Mouse (Mus musculus): ENCODE data around the gene Dhdds. TPM values are rescaled to one million over a fixed set of nuclear protein-coding genes. Genes with fewer than 3 reads are reported as not detected.
"Not testable (repeated sequence)": the region's sequence is repeated elsewhere in the genome, so short reads cannot be mapped to it uniquely, and the experiment has no call there.

The Dhdds gene
- polyA plus RNA-seq, 1 experiment = 27.7 TPM

DNA sequence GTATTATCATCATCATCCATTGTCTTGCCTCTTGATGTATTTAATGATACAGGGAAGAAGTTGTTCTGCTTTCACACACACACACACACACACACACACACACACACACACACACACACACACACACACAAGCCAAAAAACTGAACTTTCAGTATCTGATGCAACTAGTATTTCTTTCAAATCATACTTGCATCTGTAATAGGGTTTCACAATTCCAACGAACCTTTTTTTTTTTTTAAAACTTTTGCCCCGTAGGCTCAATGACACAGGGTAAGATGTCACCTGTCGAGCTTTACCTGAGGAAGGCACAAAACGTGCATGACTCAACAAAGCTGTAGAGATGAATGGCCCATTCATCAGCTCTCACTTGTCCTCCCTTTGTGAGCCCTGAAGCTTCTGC lies 1.5 kb upstream of the Dhdds start:
- Histone ChIP-seq H3K27me3 (ENCODE audit: control insufficient read depth, insufficient read depth, insufficient read length) (peaks cover 14% of the 10 kb centered on the region), H3K36me3 (ENCODE audit: control insufficient read depth, insufficient read depth) (peaks cover 8% of the 10 kb centered on the region), H3K79me3 (ENCODE audit: low read depth) (peaks cover 4% of the 10 kb centered on the region), H3ac (ENCODE audit: control insufficient read depth, insufficient read length, low read depth) (no peak overlapping the region), H3K79me2 (ENCODE audit: control insufficient read depth, insufficient read depth) (peaks cover 16% of the 10 kb centered on the region), H3K4me3 (ENCODE audit: insufficient read depth, poor library complexity, severe bottlenecking) (no peak overlapping the region)
- TF ChIP-seq MYOG (IDR thresholded peaks at IDR 0.05; ENCODE audit: control insufficient read depth, extremely low read depth, insufficient read length) (no peak), CEBPB (IDR thresholded peaks at IDR 0.05; ENCODE audit: low read depth) (no peak), CTCF (IDR thresholded peaks at IDR 0.05; ENCODE audit: control insufficient read depth, insufficient read depth, insufficient read length) (no peak), FOSL1 (IDR thresholded peaks at IDR 0.05; ENCODE audit: insufficient read depth, low read length, poor library complexity, severe bottlenecking) (no peak), MAX (IDR thresholded peaks at IDR 0.05) (no peak), MYOD1 (IDR thresholded peaks at IDR 0.05; ENCODE audit: control insufficient read depth, insufficient read length, low read depth) (no peak), USF1 (IDR thresholded peaks at IDR 0.05; ENCODE audit: low read depth) (no peak)

DNA sequence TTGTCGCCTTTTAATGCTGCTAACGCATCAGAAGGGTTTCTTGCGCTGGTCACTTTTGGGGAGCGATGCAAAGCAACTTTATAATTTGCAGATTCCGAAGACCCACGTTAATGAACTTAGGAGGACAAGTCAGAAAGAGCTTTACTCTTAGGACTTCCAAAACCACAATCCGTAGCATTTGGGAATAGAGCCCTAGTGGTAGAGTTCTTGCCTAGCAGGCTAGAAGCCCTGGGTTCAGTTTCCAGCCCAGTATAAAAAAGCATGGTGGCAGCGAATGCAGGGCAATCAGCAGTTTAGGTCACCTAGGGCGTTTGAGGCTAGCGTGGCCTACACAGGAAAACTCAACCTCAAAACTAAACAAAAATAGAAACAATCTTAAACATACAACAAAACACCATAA lies 992 bp upstream of the Dhdds start:
- no peak for TF ChIP-seq USF1 (IDR thresholded peaks at IDR 0.05; ENCODE audit: low read depth)
- TF ChIP-seq FOSL1 (IDR thresholded peaks at IDR 0.05; ENCODE audit: insufficient read depth, low read length, poor library complexity, severe bottlenecking) = no peak
- no peak for TF ChIP-seq MYOD1 (IDR thresholded peaks at IDR 0.05; ENCODE audit: control insufficient read depth, insufficient read length, low read depth)
- TF ChIP-seq CTCF (IDR thresholded peaks at IDR 0.05; ENCODE audit: control insufficient read depth, insufficient read depth, insufficient read length) = no peak
- TF ChIP-seq MYOG (IDR thresholded peaks at IDR 0.05; ENCODE audit: control insufficient read depth, extremely low read depth, insufficient read length) = no peak
- no peak for TF ChIP-seq CEBPB (IDR thresholded peaks at IDR 0.05; ENCODE audit: low read depth)
- TF ChIP-seq MAX (IDR thresholded peaks at IDR 0.05) = no peak
- Histone ChIP-seq H3K79me3 (ENCODE audit: low read depth) (peaks cover 4% of the 10 kb centered on the region), H3K4me3 (ENCODE audit: insufficient read depth, poor library complexity, severe bottlenecking) (no peak overlapping the region), H3K27me3 (ENCODE audit: control insufficient read depth, insufficient read depth, insufficient read length) (peaks cover 14% of the 10 kb centered on the region), H3ac (ENCODE audit: control insufficient read depth, insufficient read length, low read depth) (no peak overlapping the region), H3K36me3 (ENCODE audit: control insufficient read depth, insufficient read depth) (peaks cover 8% of the 10 kb centered on the region), H3K79me2 (ENCODE audit: control insufficient read depth, insufficient read depth) (peaks cover 16% of the 10 kb centered on the region)

DNA sequence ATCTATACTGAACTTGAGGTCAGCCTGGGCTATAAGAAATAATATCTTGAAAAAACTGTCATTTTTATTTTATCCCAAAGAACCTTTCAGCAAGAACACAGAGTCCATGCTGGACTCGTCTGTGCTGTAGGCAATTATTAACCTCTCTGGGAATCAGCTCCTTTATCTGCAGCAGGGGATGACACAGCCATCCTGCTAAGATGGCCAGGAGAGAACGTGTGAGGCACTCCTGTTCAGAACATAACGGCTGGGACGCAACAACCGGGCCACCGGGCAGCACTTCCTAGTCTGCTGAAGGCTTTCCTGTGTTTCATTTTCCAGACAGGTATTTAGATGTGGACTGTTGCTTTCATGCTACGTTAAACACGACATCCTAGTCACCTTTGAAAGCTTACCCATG lies 6.0 kb downstream of the Dhdds start:
- H3ac ChIP-seq (ENCODE audit: control insufficient read depth, insufficient read length, low read depth) = no peak overlapping the region
- no peaks in the 10 kb centered on the region for H3K27me3 ChIP-seq (ENCODE audit: control insufficient read depth, insufficient read depth, insufficient read length)
- H3K79me3 ChIP-seq (ENCODE audit: low read depth) = no peaks in the 10 kb centered on the region
- H3K79me2 ChIP-seq (ENCODE audit: control insufficient read depth, insufficient read depth) = peaks cover 9% of the 10 kb centered on the region
- no peak overlapping the region for H3K4me3 ChIP-seq (ENCODE audit: insufficient read depth, poor library complexity, severe bottlenecking)
- peaks cover 41% of the 10 kb centered on the region for H3K36me3 ChIP-seq (ENCODE audit: control insufficient read depth, insufficient read depth)
- no peak for TF ChIP-seq CEBPB (IDR thresholded peaks at IDR 0.05; ENCODE audit: low read depth)
- no peak for TF ChIP-seq MAX (IDR thresholded peaks at IDR 0.05)
- TF ChIP-seq USF1 (IDR thresholded peaks at IDR 0.05; ENCODE audit: low read depth) = no peak
- TF ChIP-seq MYOD1 (IDR thresholded peaks at IDR 0.05; ENCODE audit: control insufficient read depth, insufficient read length, low read depth) = no peak
- no peak for TF ChIP-seq CTCF (IDR thresholded peaks at IDR 0.05; ENCODE audit: control insufficient read depth, insufficient read depth, insufficient read length)
- TF ChIP-seq FOSL1 (IDR thresholded peaks at IDR 0.05; ENCODE audit: insufficient read depth, low read length, poor library complexity, severe bottlenecking) = no peak
- TF ChIP-seq MYOG (IDR thresholded peaks at IDR 0.05; ENCODE audit: control insufficient read depth, extremely low read depth, insufficient read length) = no peak

DNA sequence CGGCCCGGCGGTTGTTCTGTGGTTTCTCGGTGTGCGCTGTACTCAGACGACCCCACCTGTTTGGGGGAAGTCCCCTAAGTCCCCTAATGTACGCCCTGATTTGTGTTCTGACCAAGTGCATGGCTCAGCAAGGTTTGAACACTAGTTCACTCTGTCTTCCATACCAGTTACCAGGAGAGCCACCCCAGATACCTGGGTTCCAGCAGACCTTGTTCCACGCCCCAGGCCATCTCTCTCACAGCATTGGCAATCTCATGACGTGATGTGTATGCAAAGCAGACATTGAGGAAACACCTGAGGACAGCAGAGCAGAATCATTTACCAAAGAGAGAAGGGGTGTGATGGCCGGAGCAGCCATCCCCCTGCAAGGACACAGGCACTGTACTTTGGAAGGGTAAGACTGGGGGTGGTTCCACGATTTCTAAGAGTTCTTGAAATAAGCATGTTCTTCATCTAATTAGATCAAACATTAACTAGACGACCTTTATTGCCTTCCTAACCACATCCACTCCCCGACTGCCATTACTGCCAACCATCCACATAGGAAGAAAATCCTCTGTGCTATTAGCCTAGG lies 9.5 kb downstream of the Dhdds start:
- Histone ChIP-seq H3K36me3 (ENCODE audit: control insufficient read depth, insufficient read depth) (peaks cover 51% of the 10 kb centered on the region), H3ac (ENCODE audit: control insufficient read depth, insufficient read length, low read depth) (no peak overlapping the region), H3K79me3 (ENCODE audit: low read depth) (no peaks in the 10 kb centered on the region), H3K4me3 (ENCODE audit: insufficient read depth, poor library complexity, severe bottlenecking) (no peak overlapping the region), H3K79me2 (ENCODE audit: control insufficient read depth, insufficient read depth) (no peaks in the 10 kb centered on the region), H3K27me3 (ENCODE audit: control insufficient read depth, insufficient read depth, insufficient read length) (no peaks in the 10 kb centered on the region)
- TF ChIP-seq CTCF (IDR thresholded peaks at IDR 0.05; ENCODE audit: control insufficient read depth, insufficient read depth, insufficient read length) (no peak), MYOG (IDR thresholded peaks at IDR 0.05; ENCODE audit: control insufficient read depth, extremely low read depth, insufficient read length) (no peak), MYOD1 (IDR thresholded peaks at IDR 0.05; ENCODE audit: control insufficient read depth, insufficient read length, low read depth) (no peak), CEBPB (IDR thresholded peaks at IDR 0.05; ENCODE audit: low read depth) (no peak), USF1 (IDR thresholded peaks at IDR 0.05; ENCODE audit: low read depth) (no peak), FOSL1 (IDR thresholded peaks at IDR 0.05; ENCODE audit: insufficient read depth, low read length, poor library complexity, severe bottlenecking) (no peak)

DNA sequence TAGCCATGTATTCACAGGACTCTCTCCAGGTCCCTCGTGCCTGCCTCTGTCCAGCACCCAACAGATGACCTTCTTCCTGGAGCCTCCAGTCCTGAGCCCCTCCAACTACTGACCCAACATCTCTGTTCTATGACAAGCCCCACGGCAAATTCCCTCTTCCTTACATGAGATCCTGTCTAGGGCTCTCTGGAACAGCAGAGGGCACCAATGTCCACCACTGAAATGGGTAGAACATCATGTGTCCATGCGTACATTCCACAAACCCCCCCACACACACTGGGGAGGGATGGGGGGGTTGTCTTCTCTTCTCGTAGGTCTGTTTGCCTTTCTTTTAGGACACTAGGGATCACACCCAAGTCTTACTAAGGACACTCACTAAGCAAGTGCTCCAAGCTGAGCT lies 10.7 kb downstream of the Dhdds start:
- no peak for TF ChIP-seq MAX (IDR thresholded peaks at IDR 0.05)
- TF ChIP-seq FOSL1 (IDR thresholded peaks at IDR 0.05; ENCODE audit: insufficient read depth, low read length, poor library complexity, severe bottlenecking) = no peak
- TF ChIP-seq MYOG (IDR thresholded peaks at IDR 0.05; ENCODE audit: control insufficient read depth, extremely low read depth, insufficient read length) = no peak
- no peak for TF ChIP-seq CEBPB (IDR thresholded peaks at IDR 0.05; ENCODE audit: low read depth)
- TF ChIP-seq USF1 (IDR thresholded peaks at IDR 0.05; ENCODE audit: low read depth) = no peak
- TF ChIP-seq CTCF (IDR thresholded peaks at IDR 0.05; ENCODE audit: control insufficient read depth, insufficient read depth, insufficient read length) = no peak
- TF ChIP-seq MYOD1 (IDR thresholded peaks at IDR 0.05; ENCODE audit: control insufficient read depth, insufficient read length, low read depth) = no peak
- no peaks in the 10 kb centered on the region for H3K79me2 ChIP-seq (ENCODE audit: control insufficient read depth, insufficient read depth)
- no peaks in the 10 kb centered on the region for H3K79me3 ChIP-seq (ENCODE audit: low read depth)
- no peak overlapping the region for H3ac ChIP-seq (ENCODE audit: control insufficient read depth, insufficient read length, low read depth)
- H3K4me3 ChIP-seq (ENCODE audit: insufficient read depth, poor library complexity, severe bottlenecking) = no peak overlapping the region
- peaks cover 53% of the 10 kb centered on the region for H3K36me3 ChIP-seq (ENCODE audit: control insufficient read depth, insufficient read depth)
- no peaks in the 10 kb centered on the region for H3K27me3 ChIP-seq (ENCODE audit: control insufficient read depth, insufficient read depth, insufficient read length)

DNA sequence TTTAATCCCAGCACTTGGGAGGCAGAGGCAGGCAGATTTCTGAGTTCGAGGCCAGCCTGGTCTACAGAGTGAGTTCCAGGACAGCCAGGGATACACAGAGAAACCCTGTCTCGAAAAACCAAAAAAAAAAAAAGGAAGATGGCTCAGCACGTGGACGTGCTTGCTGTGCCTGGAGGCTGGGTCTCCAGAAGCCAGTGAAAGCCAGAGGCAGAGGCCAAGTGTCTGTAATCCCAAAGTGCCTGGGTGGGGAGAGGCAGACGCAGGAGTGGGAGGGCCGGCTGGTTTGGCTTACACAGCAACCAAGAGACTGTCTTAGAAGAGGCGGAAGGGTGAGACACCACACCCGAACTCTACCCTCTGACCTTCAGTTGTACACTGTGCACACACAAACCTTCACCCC lies 12.4 kb downstream of the Dhdds start:
- H3ac ChIP-seq (ENCODE audit: control insufficient read depth, insufficient read length, low read depth); H3K79me3 ChIP-seq (ENCODE audit: low read depth); H3K27me3 ChIP-seq (ENCODE audit: control insufficient read depth, insufficient read depth, insufficient read length); H3K4me3 ChIP-seq (ENCODE audit: insufficient read depth, poor library complexity, severe bottlenecking); H3K79me2 ChIP-seq (ENCODE audit: control insufficient read depth, insufficient read depth): not testable (repeated sequence)
- peaks cover 50% of the 10 kb centered on the region for H3K36me3 ChIP-seq (ENCODE audit: control insufficient read depth, insufficient read depth)

Data from C2C12 (cell line).